Mouse (Mus musculus) ES-Bruce4 (cell line): ENCODE data around the gene Fuk. TPM values are rescaled to one million over a fixed set of nuclear protein-coding genes. Genes with fewer than 3 reads are reported as not detected.

Experiments
- H3K27ac ChIP-seq: 2 replicates; pipeline ENCODE4 v1.5.1; 2012; ENCODE audit warnings: low read length, inconsistent platforms; ENCODE audit not compliant: insufficient read depth
- H3K27me3 ChIP-seq: 2 replicates; pipeline ENCODE4 v1.6.1; 2012; ENCODE audit warnings: mild to moderate bottlenecking, low read length, inconsistent platforms; ENCODE audit not compliant: control insufficient read depth, poor library complexity, insufficient read depth, severe bottlenecking
- H3K36me3 ChIP-seq: 2 replicates; pipeline ENCODE4 v1.6.1; 2012; ENCODE audit warnings: inconsistent platforms, mild to moderate bottlenecking, low read length, moderate library complexity; ENCODE audit not compliant: control insufficient read depth, poor library complexity, insufficient read depth, severe bottlenecking
- H3K4me1 ChIP-seq: one replicate; pipeline ENCODE4 v1.8.1; 2011; ENCODE audit warnings: low read length; ENCODE audit not compliant: control insufficient read depth, insufficient read depth
- H3K4me3 ChIP-seq: 2 replicates; pipeline ENCODE4 v1.5.1; 2011; ENCODE audit warnings: low read depth, mild to moderate bottlenecking, low read length
- H3K9ac ChIP-seq: 2 replicates; pipeline ENCODE4 v1.6.1; 2012; ENCODE audit warnings: low read depth, mild to moderate bottlenecking, inconsistent platforms; ENCODE audit not compliant: poor library complexity, severe bottlenecking
- H3K9me3 ChIP-seq: replicated peaks from 2 replicates; pipeline ENCODE4 v1.6.1; 2012; ENCODE audit warnings: mild to moderate bottlenecking, low read length, inconsistent platforms; ENCODE audit not compliant: control insufficient read depth, poor library complexity, insufficient read depth, severe bottlenecking
- CTCF ChIP-seq: IDR thresholded peaks from one replicate; pipeline ENCODE4 v1.8.1; 2011; ENCODE audit warnings: low read depth, low read length
- EP300 ChIP-seq: IDR thresholded peaks from 2 replicates; pipeline ENCODE4 v1.6.1; 2011; ENCODE audit warnings: low read depth, low read length; ENCODE audit not compliant: insufficient read depth
- POLR2A ChIP-seq: IDR thresholded peaks from one replicate; pipeline ENCODE4 v1.8.1; 2011; ENCODE audit warnings: low read length; ENCODE audit not compliant: insufficient read depth
- polyA plus RNA-seq: library from polyadenylated mRNA; stranded (reverse); fragments of >200 nt; gene quantifications from 2 replicates; pipeline ENCODE4 v1.2.4, GENCODE M21; 2011; ENCODE audit warnings: low read depth; ENCODE audit not compliant: missing spikeins, insufficient read depth, insufficient read length

Fuk gene
- 14.8 and 16.7 TPM in 2 replicates for polyA plus RNA-seq

GRCm38 (mm10) chr8:110901839-110902578, at the start of gene Fuk:
Gene Fuk, minus strand, starts transcription at chr8:110902488.
- no peaks in the 10 kb centered on the region for H3K27me3 ChIP-seq
- no peaks in the 10 kb centered on the region for H3K9me3 ChIP-seq
- no peak for TF ChIP-seq CTCF
- TF ChIP-seq EP300, result no peak
- TF ChIP-seq POLR2A, result peak; percentile 33
- peak within 1 kb of the TSS; percentile 97 for H3K9ac ChIP-seq
- no peaks in the 10 kb centered on the region for H3K4me1 ChIP-seq
- peak within 1 kb of the TSS; percentile 100 for H3K4me3 ChIP-seq
- no peak within 1 kb of the TSS for H3K27ac ChIP-seq
- peaks cover 3% of the 10 kb centered on the region; the same call in 1 of the 2 replicates for H3K36me3 ChIP-seq

DNA sequence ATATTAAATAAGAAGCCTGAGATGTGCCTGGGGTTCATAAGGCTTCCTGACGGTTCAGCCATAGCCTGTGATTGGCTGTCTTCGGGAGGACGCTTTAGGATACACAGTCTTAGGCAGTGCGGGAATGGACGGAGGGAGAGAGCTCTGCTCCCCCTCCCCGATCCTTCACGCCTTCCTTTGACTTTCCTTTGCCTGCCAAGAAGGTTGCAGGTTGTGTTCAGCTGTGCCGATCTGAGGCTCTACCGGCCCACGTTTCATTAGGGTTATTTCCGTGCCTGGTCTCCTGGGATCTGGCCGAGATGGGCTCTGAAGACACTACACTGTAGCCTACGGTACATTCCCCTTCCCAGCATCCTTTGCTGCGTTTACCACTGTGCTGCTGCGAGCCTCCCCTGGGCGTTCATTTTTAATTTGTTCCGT, 47.8 kb upstream of the Fuk start:
- Histone ChIP-seq H3K9me3 (0 out of 2 replicates have a peak, but pooled peaks cover 2% of the 10 kb centered on the region), H3K9ac (peak overlapping the region; percentile 46), H3K4me1 (no peaks in the 10 kb centered on the region), H3K36me3 (no peaks in the 10 kb centered on the region), H3K4me3 (peak overlapping the region; percentile 61), H3K27me3 (no peaks in the 10 kb centered on the region), H3K27ac (no peak overlapping the region)
- TF ChIP-seq EP300, result no peak
- TF ChIP-seq POLR2A, result no peak
- TF ChIP-seq CTCF, result no peak

DNA sequence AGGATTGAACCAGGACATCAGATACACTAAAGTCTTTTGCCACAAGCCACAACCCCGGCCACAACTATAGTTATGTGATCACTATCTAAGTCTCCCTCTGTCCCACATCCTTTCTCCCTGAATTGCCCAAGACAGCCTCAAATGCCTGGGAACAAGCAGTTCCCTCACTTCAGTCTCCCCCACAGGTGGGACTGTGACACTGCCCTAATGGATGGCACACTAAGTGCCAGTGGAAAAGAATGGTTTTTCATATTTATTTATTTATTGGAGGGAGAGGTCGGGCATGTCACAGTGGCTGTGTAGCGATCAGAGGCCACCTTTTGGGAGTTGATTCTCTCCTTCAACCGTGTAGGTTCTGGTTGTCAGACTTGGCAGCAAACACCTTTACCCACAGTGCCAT, 43.4 kb upstream of the Fuk start:
- no peaks in the 10 kb centered on the region for H3K4me1 ChIP-seq
- H3K27ac ChIP-seq, result no peak overlapping the region
- H3K4me3 ChIP-seq, result no peak overlapping the region
- no peak for TF ChIP-seq CTCF
- TF ChIP-seq POLR2A, result no peak
- no peak for TF ChIP-seq EP300
- H3K36me3 ChIP-seq, result no peaks in the 10 kb centered on the region
- H3K27me3 ChIP-seq, result no peaks in the 10 kb centered on the region
- no peaks in the 10 kb centered on the region for H3K9me3 ChIP-seq
- no peak overlapping the region for H3K9ac ChIP-seq

DNA sequence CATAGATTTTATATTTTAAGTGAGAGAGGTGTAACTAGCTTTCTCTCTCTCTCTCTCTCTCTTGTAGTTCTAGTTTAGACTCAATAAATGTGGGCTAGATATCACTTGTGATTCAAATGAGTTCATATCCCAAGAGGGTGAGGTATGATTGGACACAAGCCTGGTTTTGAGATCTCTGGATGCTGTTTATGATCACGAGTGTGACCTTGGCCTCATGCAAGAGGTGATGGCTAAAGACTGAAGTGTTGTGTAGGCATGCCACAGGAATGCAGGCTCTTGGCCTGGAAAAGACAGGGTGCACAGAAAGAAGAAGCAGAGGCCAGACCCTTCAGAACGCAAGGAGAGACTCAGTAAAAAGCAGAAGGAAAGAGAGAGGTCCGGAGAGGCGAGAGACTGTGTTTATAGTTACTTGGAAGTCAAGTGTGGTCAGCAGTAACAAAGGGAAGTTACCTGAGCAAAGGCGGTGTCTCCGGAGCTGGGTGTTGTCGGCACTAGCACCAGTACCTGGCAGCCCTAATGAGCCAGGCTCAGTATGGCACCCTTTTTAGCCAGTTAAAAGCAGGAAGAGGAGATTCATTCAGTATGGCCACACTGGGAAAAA, 42.1 kb upstream of the Fuk start:
- Histone ChIP-seq H3K27me3 (no peaks in the 10 kb centered on the region), H3K9ac (no peak overlapping the region), H3K27ac (no peak overlapping the region), H3K36me3 (no peaks in the 10 kb centered on the region), H3K9me3 (no peaks in the 10 kb centered on the region), H3K4me1 (no peaks in the 10 kb centered on the region), H3K4me3 (no peak overlapping the region)
- TF ChIP-seq EP300 (no peak), POLR2A (no peak), CTCF (no peak)

- Histone ChIP-seq H3K4me1 (no peaks in the 10 kb centered on the region), H3K9me3 (no peaks in the 10 kb centered on the region), H3K9ac (no peak overlapping the region), H3K27me3 (no peaks in the 10 kb centered on the region), H3K27ac (no peak overlapping the region), H3K4me3 (no peak overlapping the region), H3K36me3 (no peaks in the 10 kb centered on the region)
- TF ChIP-seq POLR2A (no peak), CTCF (no peak), EP300 (no peak)
These were observed 39.2 kb upstream of the Fuk start for GRCm38 (mm10) chr8:110941453-110941948.
